Mouse (Mus musculus): Measurements from ENCODE around the gene Pik3ca. TPM values are rescaled to one million over a fixed set of nuclear protein-coding genes. Genes with fewer than 3 reads are reported as not detected.

Pik3ca gene
- polyA plus RNA-seq, 1 experiment, result 11.7 TPM

DNA sequence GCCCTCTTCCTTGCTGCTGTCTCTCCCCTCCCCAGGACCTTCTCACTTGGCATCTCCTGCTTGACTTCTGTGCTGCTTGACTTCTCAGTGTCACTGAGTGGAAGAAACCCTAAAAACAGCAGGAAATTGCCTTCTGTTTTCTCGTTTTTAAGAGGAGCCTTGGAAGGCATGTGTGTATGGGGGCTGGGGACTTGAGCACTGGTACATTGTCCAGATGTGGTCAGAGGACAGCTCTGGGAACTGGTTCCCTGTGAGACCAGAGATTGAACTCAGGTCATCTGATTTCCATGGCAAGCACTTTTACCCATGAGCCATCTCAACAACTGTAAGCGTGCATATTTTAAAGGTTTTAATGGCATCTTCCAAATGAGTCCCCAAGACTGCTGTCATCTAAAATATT, 36.5 kb downstream of the Pik3ca start:
- peaks cover 61% of the 10 kb centered on the region for H3K79me2 ChIP-seq (ENCODE audit: control insufficient read depth, insufficient read depth)

GRCm38 (mm10) chr3:32436101-32436500, 38.6 kb downstream of the Pik3ca start:
- Histone ChIP-seq H3K4me2 (ENCODE audit: low read depth) (no peak overlapping the region), H3K4me3 (no peak overlapping the region), H3K27me3 (ENCODE audit: control insufficient read depth, insufficient read depth, insufficient read length) (no peaks in the 10 kb centered on the region), H3K79me2 (ENCODE audit: control insufficient read depth, insufficient read depth) (peaks cover 42% of the 10 kb centered on the region), H3K36me3 (ENCODE audit: control insufficient read depth, insufficient read depth) (peaks cover 36% of the 10 kb centered on the region), H3ac (ENCODE audit: control insufficient read depth, insufficient read length) (no peak overlapping the region)
- no peak for TF ChIP-seq REST (IDR thresholded peaks at IDR 0.05; ENCODE audit: insufficient read depth, insufficient read length)
- no peak for TF ChIP-seq E2F4 (IDR thresholded peaks at IDR 0.05; ENCODE audit: insufficient read depth)
- TF ChIP-seq SRF (IDR thresholded peaks at IDR 0.05; ENCODE audit: control insufficient read depth, insufficient read length, low read depth), result no peak
- no peak for TF ChIP-seq CEBPB (IDR thresholded peaks at IDR 0.05; ENCODE audit: insufficient read depth, poor library complexity, severe bottlenecking)

More for the DNA sequence above, 36.5 kb downstream of the Pik3ca start:
- Histone ChIP-seq H3ac (ENCODE audit: control insufficient read depth, insufficient read length) (no peak overlapping the region), H3K4me3 (no peak overlapping the region), H3K36me3 (ENCODE audit: control insufficient read depth, insufficient read depth) (peaks cover 17% of the 10 kb centered on the region), H3K27me3 (ENCODE audit: control insufficient read depth, insufficient read depth, insufficient read length) (no peaks in the 10 kb centered on the region), H3K4me2 (ENCODE audit: low read depth) (no peak overlapping the region)
- no peak for TF ChIP-seq TCF3 (IDR thresholded peaks at IDR 0.05; ENCODE audit: insufficient read length, low read depth)
- TF ChIP-seq MYOG (IDR thresholded peaks at IDR 0.05; ENCODE audit: control insufficient read depth in 1 of 3, insufficient read depth in 1 of 3, insufficient read length in 2 of 3, low read depth in 2 of 3), result no peak
- no peak for TF ChIP-seq USF1 (IDR thresholded peaks at IDR 0.05; ENCODE audit: low read depth)
- no peak for TF ChIP-seq POLR2AphosphoS2 (IDR thresholded peaks at IDR 0.05; ENCODE audit: insufficient read length, low read depth)
- TF ChIP-seq REST (IDR thresholded peaks at IDR 0.05; ENCODE audit: insufficient read depth, insufficient read length), result no peak
- no peak for TF ChIP-seq MYOD1 (IDR thresholded peaks at IDR 0.05; ENCODE audit: control insufficient read depth in 1 of 3, insufficient read length in 2 of 3, low read depth in 2 of 3)
- no peak for TF ChIP-seq POLR2A (IDR thresholded peaks at IDR 0.05; ENCODE audit: insufficient read length, low read depth)
- TF ChIP-seq CEBPB (IDR thresholded peaks at IDR 0.05; ENCODE audit: insufficient read depth, poor library complexity, severe bottlenecking), result no peak
- TF ChIP-seq TCF12 (IDR thresholded peaks at IDR 0.05; ENCODE audit: insufficient read depth, poor library complexity, severe bottlenecking), result no peak
- no peak for TF ChIP-seq SRF (IDR thresholded peaks at IDR 0.05; ENCODE audit: control insufficient read depth, insufficient read length, low read depth)
- no peak for TF ChIP-seq MAX (IDR thresholded peaks at IDR 0.05; ENCODE audit: low read depth)
- no peak for TF ChIP-seq E2F4 (IDR thresholded peaks at IDR 0.05; ENCODE audit: insufficient read depth)

DNA sequence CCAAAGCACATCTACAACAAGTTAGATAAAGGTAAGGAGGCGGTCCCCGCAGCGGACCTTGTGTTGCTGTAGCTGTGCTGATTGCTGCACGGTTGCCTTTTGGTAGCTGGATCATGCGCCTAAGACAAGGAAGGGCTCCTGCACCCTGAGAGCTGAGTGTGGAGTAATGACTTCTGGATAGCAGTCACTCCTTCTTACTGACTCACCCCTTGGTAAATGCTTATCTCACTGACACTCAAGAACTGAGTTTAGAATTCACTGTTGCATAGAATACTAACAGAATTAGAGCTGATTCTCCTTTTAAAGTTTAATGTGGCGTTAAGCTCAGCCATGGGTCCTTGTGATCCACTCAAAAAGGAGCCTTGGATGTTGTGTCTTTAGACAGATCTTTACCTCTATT, 39.8 kb downstream of the Pik3ca start:
- no peak overlapping the region for H3K4me2 ChIP-seq (ENCODE audit: low read depth)
- H3K27me3 ChIP-seq (ENCODE audit: control insufficient read depth, insufficient read depth, insufficient read length), result no peaks in the 10 kb centered on the region
- TF ChIP-seq POLR2A (IDR thresholded peaks at IDR 0.05; ENCODE audit: insufficient read length, low read depth) (no peak), POLR2AphosphoS2 (IDR thresholded peaks at IDR 0.05; ENCODE audit: insufficient read length, low read depth) (no peak), MAX (IDR thresholded peaks at IDR 0.05; ENCODE audit: low read depth) (no peak), MYOG (IDR thresholded peaks at IDR 0.05; ENCODE audit: control insufficient read depth in 1 of 3, insufficient read depth in 1 of 3, insufficient read length in 2 of 3, low read depth in 2 of 3) (no peak)
- H3K79me2 ChIP-seq (ENCODE audit: control insufficient read depth, insufficient read depth), result peaks cover 31% of the 10 kb centered on the region
- H3K36me3 ChIP-seq (ENCODE audit: control insufficient read depth, insufficient read depth), result peaks cover 40% of the 10 kb centered on the region
- no peak overlapping the region for H3ac ChIP-seq (ENCODE audit: control insufficient read depth, insufficient read length)
- H3K4me3 ChIP-seq, result no peak overlapping the region

DNA sequence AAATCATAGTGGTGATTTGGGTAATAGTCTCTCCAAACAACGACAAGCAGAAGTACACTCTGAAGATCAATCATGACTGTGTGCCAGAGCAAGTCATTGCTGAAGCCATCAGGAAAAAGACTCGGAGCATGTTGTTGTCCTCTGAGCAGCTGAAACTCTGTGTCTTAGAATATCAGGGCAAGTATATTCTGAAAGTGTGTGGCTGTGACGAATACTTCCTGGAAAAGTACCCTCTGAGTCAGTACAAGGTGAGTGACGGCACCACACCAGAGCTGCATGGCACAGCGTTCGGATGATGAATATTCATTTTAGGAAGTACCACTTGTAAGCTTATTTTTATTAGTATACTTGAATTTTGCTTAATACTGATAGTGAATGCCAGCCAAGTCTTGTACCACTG, 40.3 kb downstream of the Pik3ca start:
- no peak overlapping the region for H3ac ChIP-seq (ENCODE audit: control insufficient read depth, insufficient read length)
- no peak overlapping the region for H3K4me2 ChIP-seq (ENCODE audit: low read depth)
- TF ChIP-seq MYOD1 (IDR thresholded peaks at IDR 0.05; ENCODE audit: control insufficient read depth in 1 of 3, insufficient read length in 2 of 3, low read depth in 2 of 3) (no peak), POLR2A (IDR thresholded peaks at IDR 0.05; ENCODE audit: insufficient read length, low read depth) (no peak), MAX (IDR thresholded peaks at IDR 0.05; ENCODE audit: low read depth) (no peak), TCF12 (IDR thresholded peaks at IDR 0.05; ENCODE audit: insufficient read depth, poor library complexity, severe bottlenecking) (no peak), TCF3 (IDR thresholded peaks at IDR 0.05; ENCODE audit: insufficient read length, low read depth) (no peak), E2F4 (IDR thresholded peaks at IDR 0.05; ENCODE audit: insufficient read depth) (no peak), CEBPB (IDR thresholded peaks at IDR 0.05; ENCODE audit: insufficient read depth, poor library complexity, severe bottlenecking) (no peak), SRF (IDR thresholded peaks at IDR 0.05; ENCODE audit: control insufficient read depth, insufficient read length, low read depth) (no peak), POLR2AphosphoS2 (IDR thresholded peaks at IDR 0.05; ENCODE audit: insufficient read length, low read depth) (no peak), USF1 (IDR thresholded peaks at IDR 0.05; ENCODE audit: low read depth) (no peak), MYOG (IDR thresholded peaks at IDR 0.05; ENCODE audit: control insufficient read depth in 1 of 3, insufficient read depth in 1 of 3, insufficient read length in 2 of 3, low read depth in 2 of 3) (no peak), REST (IDR thresholded peaks at IDR 0.05; ENCODE audit: insufficient read depth, insufficient read length) (no peak)
- H3K79me2 ChIP-seq (ENCODE audit: control insufficient read depth, insufficient read depth), result peaks cover 26% of the 10 kb centered on the region
- H3K4me3 ChIP-seq, result no peak overlapping the region
- H3K36me3 ChIP-seq (ENCODE audit: control insufficient read depth, insufficient read depth), result peaks cover 40% of the 10 kb centered on the region
- no peaks in the 10 kb centered on the region for H3K27me3 ChIP-seq (ENCODE audit: control insufficient read depth, insufficient read depth, insufficient read length)

DNA sequence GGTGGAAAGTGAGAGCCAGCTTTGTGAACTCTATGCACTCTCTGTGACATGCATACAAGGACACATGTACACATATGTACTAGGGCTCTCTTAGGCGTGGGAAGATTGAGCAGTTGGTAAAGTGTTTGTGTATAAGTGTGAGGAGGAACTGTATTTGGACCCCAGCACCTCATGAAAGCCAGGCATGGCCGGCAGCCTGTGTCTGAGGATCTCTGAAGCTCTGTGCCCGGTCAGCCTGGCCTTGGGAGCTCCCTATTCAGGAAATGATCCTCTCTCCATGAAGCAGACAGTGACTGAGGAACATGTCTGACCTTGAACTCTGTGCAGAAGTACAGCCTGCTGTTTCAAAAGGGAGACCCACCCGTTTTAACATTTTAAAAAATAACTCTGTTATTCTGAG, 41.2 kb downstream of the Pik3ca start:
- Histone ChIP-seq H3K79me2 (ENCODE audit: control insufficient read depth, insufficient read depth) (peaks cover 18% of the 10 kb centered on the region), H3ac (ENCODE audit: control insufficient read depth, insufficient read length) (no peak overlapping the region), H3K4me3 (no peak overlapping the region), H3K27me3 (ENCODE audit: control insufficient read depth, insufficient read depth, insufficient read length) (no peaks in the 10 kb centered on the region), H3K36me3 (ENCODE audit: control insufficient read depth, insufficient read depth) (peaks cover 45% of the 10 kb centered on the region), H3K4me2 (ENCODE audit: low read depth) (no peak overlapping the region)
- TF ChIP-seq SRF (IDR thresholded peaks at IDR 0.05; ENCODE audit: control insufficient read depth, insufficient read length, low read depth) (no peak), CEBPB (IDR thresholded peaks at IDR 0.05; ENCODE audit: insufficient read depth, poor library complexity, severe bottlenecking) (no peak), USF1 (IDR thresholded peaks at IDR 0.05; ENCODE audit: low read depth) (no peak), TCF3 (IDR thresholded peaks at IDR 0.05; ENCODE audit: insufficient read length, low read depth) (no peak), POLR2A (IDR thresholded peaks at IDR 0.05; ENCODE audit: insufficient read length, low read depth) (no peak), POLR2AphosphoS2 (IDR thresholded peaks at IDR 0.05; ENCODE audit: insufficient read length, low read depth) (no peak), MYOD1 (IDR thresholded peaks at IDR 0.05; ENCODE audit: control insufficient read depth in 1 of 3, insufficient read length in 2 of 3, low read depth in 2 of 3) (no peak), E2F4 (IDR thresholded peaks at IDR 0.05; ENCODE audit: insufficient read depth) (no peak), TCF12 (IDR thresholded peaks at IDR 0.05; ENCODE audit: insufficient read depth, poor library complexity, severe bottlenecking) (no peak), REST (IDR thresholded peaks at IDR 0.05; ENCODE audit: insufficient read depth, insufficient read length) (no peak), MYOG (IDR thresholded peaks at IDR 0.05; ENCODE audit: control insufficient read depth in 1 of 3, insufficient read depth in 1 of 3, insufficient read length in 2 of 3, low read depth in 2 of 3) (no peak), MAX (IDR thresholded peaks at IDR 0.05; ENCODE audit: low read depth) (no peak)
